Mouse (Mus musculus) liver (tissue): ENCODE measurements around the gene Mroh8.
"Not testable (repeated sequence)": the region's sequence is repeated elsewhere in the genome, so short reads cannot be mapped to it uniquely, and the experiment has no call there.

Source experiments
- DNase-seq: peaks from one replicate; pipeline ENCODE4 v3.0.0-alpha.2; 2020; ENCODE audit warnings: mixed read lengths

The Mroh8 gene

GRCm38 (mm10) chr2:157287542-157287941, 8.2 kb upstream of the Mroh8 start:
- peak; percentile 33 for DNase-seq

GRCm38 (mm10) chr2:157283321-157283720, 4.0 kb upstream of the Mroh8 start:
- no peak for DNase-seq

- peak; percentile 97 for DNase-seq
These were observed 483 bp downstream of the Mroh8 start, which contains the start of gene Rpn2 for GRCm38 (mm10) chr2:157278717-157279415. Gene Rpn2, plus strand, starts transcription at chr2:157279017.

GRCm38 (mm10) chr2:157263832-157264231, 15.5 kb downstream of the Mroh8 start:
- DNase-seq = no peak

- DNase-seq = no peak
These were observed 16.2 kb downstream of the Mroh8 start for GRCm38 (mm10) chr2:157263101-157263500.

GRCm38 (mm10) chr2:157262506-157262905, 16.8 kb downstream of the Mroh8 start:
- DNase-seq = no peak

GRCm38 (mm10) chr2:157261930-157262329, 17.4 kb downstream of the Mroh8 start:
- DNase-seq = no peak

GRCm38 (mm10) chr2:157259720-157260119, 19.6 kb downstream of the Mroh8 start:
- DNase-seq = peak; percentile 66

- no peak for DNase-seq
These were observed 31.2 kb downstream of the Mroh8 start for GRCm38 (mm10) chr2:157248111-157248510.

- DNase-seq = no peak
These were observed 33.7 kb downstream of the Mroh8 start for GRCm38 (mm10) chr2:157245603-157246002.

- no peak for DNase-seq
These were observed 34.3 kb downstream of the Mroh8 start for GRCm38 (mm10) chr2:157245001-157245400.

- DNase-seq = no peak
These were observed 43.4 kb downstream of the Mroh8 start for GRCm38 (mm10) chr2:157235946-157236345.

- not testable (repeated sequence) for DNase-seq
These were observed 57.4 kb downstream of the Mroh8 start for GRCm38 (mm10) chr2:157221916-157222315.

- no peak for DNase-seq
These were observed 59.2 kb downstream of the Mroh8 start for GRCm38 (mm10) chr2:157220108-157220507.

- DNase-seq = no peak
These were observed 67.6 kb downstream of the Mroh8 start for GRCm38 (mm10) chr2:157211731-157212130.

GRCm38 (mm10) chr2:157204366-157205218, 74.8 kb downstream of the Mroh8 start, which contains the start of gene Rbl1:
Gene Rbl1, minus strand, starts transcription at chr2:157204534.
- DNase-seq = peak; percentile 91

DNA sequence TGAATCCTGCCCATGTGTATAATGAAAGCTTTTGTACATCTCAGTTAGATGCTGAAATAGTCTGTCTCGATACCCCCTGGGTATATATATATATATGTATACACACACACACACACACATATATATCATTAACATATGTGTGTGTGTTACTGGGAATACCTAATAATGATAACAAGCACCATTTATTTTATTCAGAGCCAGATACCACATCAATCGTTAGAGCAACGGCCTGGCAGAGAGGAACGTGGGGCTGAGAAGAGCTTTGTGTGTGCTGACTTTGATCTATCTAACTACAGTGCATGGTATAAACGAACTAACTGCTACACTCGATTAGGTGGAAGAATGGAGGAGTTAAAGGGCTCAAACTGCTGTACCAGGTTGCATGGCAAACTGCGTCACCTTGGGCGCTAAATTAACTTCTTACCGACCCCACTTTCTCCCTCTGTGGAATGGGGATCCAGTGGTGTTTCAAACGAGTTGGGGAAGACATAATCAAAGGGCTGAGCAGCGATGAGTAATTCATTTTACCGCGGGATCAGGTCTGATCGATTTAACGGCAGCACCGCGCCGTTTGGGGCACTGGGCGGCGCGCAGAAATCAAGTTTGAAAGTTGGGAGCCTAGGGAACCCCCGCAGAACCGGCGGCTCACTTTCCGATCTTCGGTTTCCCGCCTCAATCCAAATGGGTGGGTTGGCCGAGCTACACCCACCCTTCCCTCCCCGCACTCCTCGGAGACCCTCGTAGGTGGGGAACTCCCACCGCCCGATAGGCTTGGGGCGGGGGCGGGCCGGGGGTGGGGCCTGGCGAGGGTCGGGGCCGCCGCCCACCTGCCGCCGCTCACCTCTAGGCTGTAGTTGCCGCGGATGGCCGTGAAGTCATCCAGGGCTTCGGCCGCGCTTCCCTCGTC, 75.6 kb downstream of the Mroh8 start:
- peak; percentile 75 for DNase-seq

- no peak for DNase-seq
These were observed 76.3 kb downstream of the Mroh8 start for GRCm38 (mm10) chr2:157203026-157203425.

DNA sequence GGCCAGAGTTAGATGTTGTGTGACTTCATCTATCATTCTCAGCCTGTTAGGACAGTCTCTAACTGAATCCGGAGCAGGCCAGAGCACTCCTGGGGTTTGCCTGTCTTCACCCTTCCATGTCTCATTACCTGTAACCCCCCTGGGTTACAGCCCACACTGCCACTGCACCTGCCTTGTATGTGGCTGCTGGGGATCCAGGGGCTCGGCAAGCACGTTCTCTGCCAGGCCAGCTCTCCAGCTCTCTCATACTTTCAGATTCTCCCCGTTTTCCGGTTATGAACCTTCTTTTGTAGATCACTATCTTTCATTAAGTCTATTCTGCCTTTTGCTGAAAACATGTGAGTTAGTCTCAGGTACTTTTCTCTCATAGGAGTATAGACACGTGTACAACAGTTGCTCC, 77.0 kb downstream of the Mroh8 start:
- DNase-seq = no peak

- no peak for DNase-seq
These were observed 78.1 kb downstream of the Mroh8 start for GRCm38 (mm10) chr2:157201081-157201830.

DNA sequence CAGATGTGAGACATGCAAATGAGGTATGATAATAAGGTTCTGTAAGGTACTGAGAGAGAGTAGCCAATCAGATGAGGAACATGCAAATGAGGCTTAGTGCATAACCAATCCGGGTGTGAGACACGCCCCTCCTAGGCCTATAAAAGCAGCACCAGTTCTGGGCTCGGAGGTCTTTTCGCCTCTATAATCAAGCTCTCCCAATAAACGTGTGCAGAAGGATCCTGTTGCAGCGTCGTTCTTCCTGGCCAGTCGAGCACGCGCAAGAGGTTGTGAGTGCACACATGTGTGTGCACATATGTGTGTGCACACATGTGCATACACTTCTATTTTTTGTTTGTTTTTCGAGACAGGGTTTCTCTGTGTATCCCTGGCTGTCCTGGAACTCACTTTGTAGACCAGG, 80.9 kb downstream of the Mroh8 start:
- not testable (repeated sequence) for DNase-seq

DNA sequence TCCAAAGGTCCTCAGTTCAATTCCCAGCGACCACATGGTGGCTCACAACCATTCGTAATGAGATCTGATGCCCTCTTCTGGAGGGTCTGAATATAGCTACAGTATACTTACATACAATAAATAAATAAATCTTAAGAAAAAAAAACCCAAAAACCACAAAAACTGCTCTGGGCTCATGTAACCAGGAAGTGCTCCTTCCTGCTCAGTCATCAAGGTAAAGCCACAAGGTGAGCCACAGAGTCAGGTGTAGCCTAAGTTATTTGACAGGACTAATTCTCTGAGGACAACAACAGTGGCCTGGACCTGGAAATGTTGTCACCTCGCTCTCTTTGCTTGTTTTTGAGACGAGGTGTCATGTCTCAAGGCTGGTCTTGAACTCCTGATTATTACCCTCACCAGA, 88.7 kb downstream of the Mroh8 start:
- DNase-seq = no peak
